Mouse (Mus musculus): Measurements from ENCODE around the gene Alg13.

DNA sequence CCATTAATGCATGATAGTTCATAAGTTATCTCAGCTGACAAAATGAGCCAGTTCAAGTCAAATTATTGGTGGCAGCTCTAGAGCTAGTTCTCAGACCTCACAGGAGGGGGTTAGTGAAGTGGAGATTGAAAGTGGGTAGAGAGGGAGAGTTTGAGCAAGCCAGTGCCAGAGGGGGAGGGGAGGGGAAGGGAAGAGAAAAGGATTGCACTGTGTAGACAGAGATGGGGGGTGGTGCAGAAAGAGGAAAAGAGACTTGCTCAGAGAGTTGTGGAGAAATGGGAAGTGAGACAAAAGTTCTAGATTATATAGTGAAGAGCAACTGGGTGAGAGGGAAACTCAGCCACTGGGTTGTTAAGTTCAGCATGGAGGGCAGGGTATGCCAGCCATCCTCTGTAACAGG is 20.8 kb downstream of the Alg13 start:
- TF ChIP-seq POLR2A (IDR thresholded peaks at IDR 0.05; ENCODE audit: borderline replicate concordance, insufficient read depth, low read length) (no peak), CTCF (IDR thresholded peaks at IDR 0.05; ENCODE audit: borderline replicate concordance, insufficient read depth, low read depth, low read length) (no peak)
